Comparison of ENCODE assay signal across 8 mouse cellular contexts in genomic region chr5:100846599-100846920, GRCm38 (mm10). TPM values are rescaled to one million over a fixed set of nuclear protein-coding genes. Genes with fewer than 3 reads are reported as not detected.
DNase-seq lines count a peak whose midpoint lies in the region; ATAC-seq lines count a peak whose summit lies in the region.

No protein-coding gene starts in this region.

- no peaks in the 10 kb centered on the region for H3K36me3 ChIP-seq in neural tube, embryonic 11.5 days (ENCODE audit: control insufficient read depth, insufficient read depth, low read length)
- no peaks in the 10 kb centered on the region for H3K36me3 ChIP-seq in limb, embryonic 10.5 days
- no peaks in the 10 kb centered on the region for H3K36me3 ChIP-seq in neural tube, embryonic 15.5 days

- peak; percentile 8 for DNase-seq in embryo, embryonic 10 days (ENCODE audit: low spot score)
- no peak for DNase-seq in embryo, embryonic 11 days
- no peak for DNase-seq in neural tube, embryonic 11.5 days (ENCODE audit: low spot score)
- DNase-seq in neural tube, embryonic 10.5 days (ENCODE audit: extremely low spot score, low spot score), result no peak
- DNase-seq in limb, embryonic 10.5 days (ENCODE audit: low spot score), result no peak
- DNase-seq in cerebellum, adult 11-12 months, result no peak

- H3K4me2 ChIP-seq in neural tube, embryonic 11.5 days (ENCODE audit: low read depth), result peak overlapping the region; percentile 99
- peak overlapping the region; percentile 99 for H3K4me2 ChIP-seq in neural tube, embryonic 15.5 days

- under 1% methylated on average over 22 of the region's 22 CpGs for WGBS in neural tube, embryonic 11.5 days
- under 1% methylated on average over 22 of the region's 22 CpGs for WGBS in limb, embryonic 10.5 days
- under 1% methylated on average over 22 of the region's 22 CpGs for WGBS in neural tube, embryonic 15.5 days

- no peak overlapping the region for H3K27ac ChIP-seq in neural tube, embryonic 11.5 days (ENCODE audit: low read depth, low read length)
- peak overlapping the region; percentile 69; the same call in 1 of the 2 replicates for H3K27ac ChIP-seq in limb, embryonic 10.5 days
- no peak overlapping the region for H3K27ac ChIP-seq in neural tube, embryonic 15.5 days (replicated peaks)

- H3K27me3 ChIP-seq in neural tube, embryonic 11.5 days (ENCODE audit: control insufficient read depth, insufficient read depth, low read length), result peaks cover 37% of the 10 kb centered on the region
- H3K27me3 ChIP-seq in limb, embryonic 10.5 days (ENCODE audit: low read depth, poor library complexity, severe bottlenecking), result peaks cover 60% of the 10 kb centered on the region
- peaks cover 55% of the 10 kb centered on the region for H3K27me3 ChIP-seq in neural tube, embryonic 15.5 days (replicated peaks)

- ATAC-seq in neural tube, embryonic 11.5 days (ENCODE audit: insufficient read depth, low FRiP score, low TSS enrichment), result no peak
- ATAC-seq in neural tube, embryonic 15.5 days (ENCODE audit: low FRiP score), result peak; percentile 55
- ATAC-seq in megakaryocyte-erythroid progenitor cell, adult 5-6 weeks (replicated peaks; ENCODE audit: low FRiP score, low TSS enrichment, poor library complexity, severe bottlenecking), result no peak; the same call in 1 of the 2 replicates

- peak overlapping the region; percentile 58 for H3K9ac ChIP-seq in neural tube, embryonic 11.5 days (ENCODE audit: low read length)
- peak overlapping the region; percentile 54 for H3K9ac ChIP-seq in neural tube, embryonic 15.5 days (replicated peaks)

- peaks cover 6% of the 10 kb centered on the region; the same call in 1 of the 2 replicates for H3K4me1 ChIP-seq in neural tube, embryonic 11.5 days (ENCODE audit: control insufficient read depth, insufficient read depth, low read length)
- peaks cover 24% of the 10 kb centered on the region for H3K4me1 ChIP-seq in limb, embryonic 10.5 days
- peaks cover 22% of the 10 kb centered on the region for H3K4me1 ChIP-seq in neural tube, embryonic 15.5 days

- no peaks in the 10 kb centered on the region for H3K9me3 ChIP-seq in neural tube, embryonic 11.5 days (ENCODE audit: control insufficient read depth, low read length)
- no peaks in the 10 kb centered on the region for H3K9me3 ChIP-seq in limb, embryonic 10.5 days (replicated peaks)
- no peaks in the 10 kb centered on the region for H3K9me3 ChIP-seq in neural tube, embryonic 15.5 days (replicated peaks)

- peak overlapping the region; percentile 59 for H3K4me3 ChIP-seq in neural tube, embryonic 11.5 days (ENCODE audit: low read depth, low read length)
- H3K4me3 ChIP-seq in limb, embryonic 10.5 days, result peak overlapping the region; percentile 73
- H3K4me3 ChIP-seq in neural tube, embryonic 15.5 days (replicated peaks), result peak overlapping the region; percentile 56

RNA-seq across cellular contexts. Expression of gene Gpat3, which starts 1.0 kb away (rescaled TPM):
- polyA plus RNA-seq in neural tube, embryonic 11.5 days (2014; fragmentation: Nextera tagmentation; extraction: Ambion mirVana), result 1.2 and 1.9 TPM in 2 replicates
- polyA plus RNA-seq in limb, embryonic 10.5 days (2016; fragmentation: Nextera tagmentation; extraction: Ambion mirVana), result 0.59 and 0.61 TPM in 2 replicates
- polyA plus RNA-seq in neural tube, embryonic 15.5 days (2015; fragmentation: Nextera tagmentation; extraction: Ambion mirVana), result 1.7 and 2.8 TPM in 2 replicates
- 0.45 and 2.6 TPM in 2 replicates for total RNA-seq in megakaryocyte-erythroid progenitor cell, adult 5-6 weeks (2014; fragmentation: Nextera tagmentation)
- 0.65 TPM in 1 of 2 replicates, not detected in the other for total RNA-seq in megakaryocyte-erythroid progenitor cell, adult 5-6 weeks (2017)

RNA-seq across cellular contexts. Expression of gene Abraxas1, which starts 25.8 kb away (rescaled TPM):
- polyA plus RNA-seq in neural tube, embryonic 11.5 days (2014; fragmentation: Nextera tagmentation; extraction: Ambion mirVana), result 21.9 and 22.7 TPM in 2 replicates
- polyA plus RNA-seq in limb, embryonic 10.5 days (2016; fragmentation: Nextera tagmentation; extraction: Ambion mirVana), result 32.1 and 32.3 TPM in 2 replicates
- polyA plus RNA-seq in neural tube, embryonic 15.5 days (2015; fragmentation: Nextera tagmentation; extraction: Ambion mirVana), result 13.5 and 17.1 TPM in 2 replicates
- 38.0 and 45.0 TPM in 2 replicates for total RNA-seq in megakaryocyte-erythroid progenitor cell, adult 5-6 weeks (2014; fragmentation: Nextera tagmentation)
- 46.8 and 81.4 TPM in 2 replicates for total RNA-seq in megakaryocyte-erythroid progenitor cell, adult 5-6 weeks (2017)

RNA-seq across cellular contexts. Expression of gene Mrps18c, which starts 48.1 kb away (rescaled TPM):
- polyA plus RNA-seq in neural tube, embryonic 11.5 days (2014; fragmentation: Nextera tagmentation; extraction: Ambion mirVana), result 168 and 172 TPM in 2 replicates
- 204 and 214 TPM in 2 replicates for polyA plus RNA-seq in limb, embryonic 10.5 days (2016; fragmentation: Nextera tagmentation; extraction: Ambion mirVana)
- 160 TPM in 2 replicates for polyA plus RNA-seq in neural tube, embryonic 15.5 days (2015; fragmentation: Nextera tagmentation; extraction: Ambion mirVana)
- total RNA-seq in megakaryocyte-erythroid progenitor cell, adult 5-6 weeks (2014; fragmentation: Nextera tagmentation), result 141 TPM in 2 replicates
- 145 and 253 TPM in 2 replicates for total RNA-seq in megakaryocyte-erythroid progenitor cell, adult 5-6 weeks (2017)

RNA-seq across cellular contexts. Expression of gene Helq, which starts 48.2 kb away (rescaled TPM):
- 19.8 and 24.0 TPM in 2 replicates for polyA plus RNA-seq in neural tube, embryonic 11.5 days (2014; fragmentation: Nextera tagmentation; extraction: Ambion mirVana)
- polyA plus RNA-seq in limb, embryonic 10.5 days (2016; fragmentation: Nextera tagmentation; extraction: Ambion mirVana), result 21.8 and 28.8 TPM in 2 replicates
- polyA plus RNA-seq in neural tube, embryonic 15.5 days (2015; fragmentation: Nextera tagmentation; extraction: Ambion mirVana), result 14.1 and 19.5 TPM in 2 replicates
- total RNA-seq in megakaryocyte-erythroid progenitor cell, adult 5-6 weeks (2014; fragmentation: Nextera tagmentation), result 48.5 and 68.4 TPM in 2 replicates
- 31.2 and 39.6 TPM in 2 replicates for total RNA-seq in megakaryocyte-erythroid progenitor cell, adult 5-6 weeks (2017)
